Mouse (Mus musculus) spleen, adult 10 weeks (tissue): ENCODE data around the gene Gdf7. TPM values are rescaled to one million over a fixed set of nuclear protein-coding genes. Genes with fewer than 3 reads are reported as not detected.

ENCODE experiments used
- polyA plus RNA-seq: library from polyadenylated mRNA; stranded (reverse); fragments of 350-450 nt; fragmentation: Illumina TruSeq; extraction: RNeasy Lipid Tissue Mini Kit (QIAGEN cat#74804); gene quantifications from one replicate; pipeline ENCODE4 v1.2.3, GENCODE M21; 2015; ENCODE audit warnings: low replicate concordance; ENCODE audit not compliant: insufficient read depth

Gdf7 gene
- polyA plus RNA-seq = not detected

GRCm38 (mm10) chr12:8301841-8302431 lies at the start of gene Gdf7:
Gdf7 (minus strand) TSS chr12:8301954.

GRCm38 (mm10) chr12:8313270-8313771 lies 11.6 kb upstream of the Gdf7 start, which contains the start of gene Hs1bp3:
Hs1bp3 (plus strand) TSS chr12:8313432.

Other genes with a start within 250 kb of the Gdf7 start
- gene Ldah, start 93.8 kb downstream of the Gdf7 start, polyA plus RNA-seq = 48.4 TPM
- 7.6 TPM for gene Hs1bp3, start 11.5 kb upstream of the Gdf7 start, polyA plus RNA-seq
- gene Rhob, start 198.1 kb upstream of the Gdf7 start, polyA plus RNA-seq = 33.9 TPM